Mouse (Mus musculus) layer of hippocampus, adult 9-11 months (tissue): ENCODE results near the gene Scrn3.

ENCODE experiments used
- DNase-seq: peaks from one replicate; pipeline ENCODE4 v3.0.0; 2022

Scrn3 gene

GRCm38 (mm10) chr2:73319218-73319617 lies 6.8 kb downstream of the Scrn3 start:
- DNase-seq, result no peak

- DNase-seq, result no peak
These were observed 10.6 kb downstream of the Scrn3 start for GRCm38 (mm10) chr2:73322991-73323390.

DNA sequence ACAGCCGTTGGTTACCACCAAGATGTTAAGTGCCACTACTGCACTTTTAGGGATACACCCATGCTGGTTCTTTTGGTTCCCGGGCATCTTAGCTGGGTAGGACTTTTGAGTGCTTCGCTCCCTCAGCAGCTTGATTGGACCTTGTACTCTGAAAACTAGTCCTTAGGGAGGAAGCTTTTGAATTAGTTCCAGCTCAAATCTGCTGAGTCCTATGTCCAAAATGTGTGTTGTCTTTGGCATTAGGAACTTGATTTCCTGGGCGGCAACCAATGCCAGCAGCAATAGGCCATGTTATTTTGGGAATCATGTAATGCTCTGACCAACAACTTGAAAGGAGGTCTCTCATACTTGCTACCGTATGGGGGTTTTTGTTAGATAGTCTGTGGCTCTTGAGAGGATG lies 13.5 kb downstream of the Scrn3 start:
- DNase-seq, result no peak

DNA sequence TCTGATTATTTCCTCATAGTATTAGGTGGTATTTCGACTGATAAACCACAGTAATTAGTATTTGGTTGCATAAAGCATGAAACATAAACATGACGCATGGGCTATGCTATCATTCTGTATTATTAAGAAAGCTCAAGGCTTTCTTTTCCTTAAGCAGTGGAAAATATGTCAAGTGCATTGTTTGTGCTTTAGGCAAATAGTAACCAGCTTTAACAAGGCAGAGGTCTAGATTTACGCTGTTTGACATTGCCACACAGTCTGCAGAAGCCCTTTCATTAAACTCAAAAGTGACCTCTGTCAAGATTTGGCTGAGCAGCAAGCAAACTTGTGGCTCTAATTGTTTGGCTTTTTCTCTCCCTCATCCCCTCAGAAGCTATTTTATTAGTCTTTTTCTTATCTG lies 23.5 kb downstream of the Scrn3 start:
- no peak for DNase-seq

GRCm38 (mm10) chr2:73338415-73338814 lies 26.0 kb downstream of the Scrn3 start:
- no peak for DNase-seq

DNA sequence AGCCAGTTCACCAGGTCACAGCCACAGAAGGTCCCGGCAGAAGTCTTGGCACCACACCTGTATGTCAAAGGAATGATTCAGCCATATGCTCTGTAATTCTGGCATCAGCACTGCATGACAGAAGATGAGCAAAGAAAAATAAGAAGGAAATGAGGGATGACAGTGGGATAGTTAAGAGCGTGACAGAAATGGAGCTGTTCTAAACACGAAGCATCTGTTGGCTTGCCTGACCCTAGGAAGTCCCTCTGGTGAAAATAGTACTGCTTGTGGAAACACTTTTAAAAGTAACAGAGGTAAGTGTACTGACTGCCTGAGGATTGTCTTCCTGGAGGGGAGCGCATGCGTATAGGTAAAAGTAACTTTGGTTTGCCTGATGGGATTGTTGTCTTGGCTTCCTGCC lies 31.3 kb downstream of the Scrn3 start:
- DNase-seq, result no peak

- peak; percentile 70 for DNase-seq
These were observed 32.8 kb downstream of the Scrn3 start for GRCm38 (mm10) chr2:73345204-73345603.

- DNase-seq, result peak; percentile 88
These were observed 34.1 kb downstream of the Scrn3 start for GRCm38 (mm10) chr2:73346345-73347086.

GRCm38 (mm10) chr2:73347136-73347535 lies 34.7 kb downstream of the Scrn3 start:
- DNase-seq, result no peak

DNA sequence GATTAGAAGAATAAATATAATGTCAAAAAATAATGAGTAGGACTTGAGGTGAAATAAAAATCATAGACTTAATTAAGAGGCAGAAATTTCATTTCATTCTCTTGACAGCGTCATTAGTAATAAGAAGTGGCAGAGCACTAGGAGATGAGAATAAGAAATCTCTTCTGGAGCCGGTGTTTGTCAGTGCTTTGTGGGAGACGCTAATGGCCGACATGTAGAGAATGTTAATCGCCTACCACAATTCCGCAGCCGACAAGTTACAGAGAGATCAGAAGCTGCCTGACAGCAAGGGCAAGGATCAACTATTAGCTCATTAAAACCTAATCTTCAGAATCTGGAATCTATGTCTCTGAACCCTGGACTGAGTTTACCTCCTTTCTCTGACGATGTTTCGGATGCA lies 35.4 kb downstream of the Scrn3 start:
- no peak for DNase-seq

DNA sequence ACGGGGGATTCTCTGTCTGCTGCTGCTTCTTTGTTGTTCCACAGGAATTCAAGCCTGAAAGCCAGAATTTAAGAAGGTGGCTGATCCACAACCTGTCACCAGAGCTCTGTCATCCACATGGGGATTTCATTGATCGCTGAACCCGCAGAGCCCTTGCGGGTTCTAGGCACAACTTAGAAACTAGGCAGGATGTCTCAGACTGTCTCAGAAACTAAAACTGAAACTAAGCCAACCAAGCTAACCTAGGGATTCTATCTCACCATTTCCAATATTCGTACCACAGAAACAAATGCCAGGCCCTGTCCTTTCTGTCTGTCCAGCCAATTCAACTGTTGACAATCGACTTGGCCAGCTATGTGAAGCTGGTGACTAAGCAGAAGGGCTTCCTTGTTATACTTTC lies 35.8 kb downstream of the Scrn3 start:
- no peak for DNase-seq

GRCm38 (mm10) chr2:73351496-73351895 lies 39.1 kb downstream of the Scrn3 start:
- peak; percentile 65 for DNase-seq

DNA sequence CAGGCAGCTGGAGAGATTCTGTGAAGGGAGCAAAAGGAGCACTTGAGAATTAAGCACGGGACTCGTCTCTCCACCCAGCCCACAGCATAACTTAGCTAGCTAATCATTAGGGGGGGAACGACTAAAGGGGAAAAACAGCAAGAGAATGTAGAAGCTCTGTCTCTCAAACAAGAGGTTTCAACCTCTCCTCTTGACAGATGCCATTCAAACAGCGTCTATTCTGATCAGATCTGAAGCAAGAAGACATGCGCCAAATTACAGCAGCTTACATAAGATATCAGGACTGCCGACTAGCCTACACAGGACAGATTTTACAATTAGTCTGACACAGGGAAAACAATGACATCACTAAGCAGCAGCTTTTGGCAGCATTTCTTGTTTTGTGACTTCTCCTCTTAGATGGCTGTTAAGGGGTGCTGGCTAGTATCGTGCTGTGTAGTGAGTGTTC lies 39.5 kb downstream of the Scrn3 start:
- peak; percentile 77 for DNase-seq

GRCm38 (mm10) chr2:73357004-73357403 lies 44.6 kb downstream of the Scrn3 start:
- no peak for DNase-seq

DNA sequence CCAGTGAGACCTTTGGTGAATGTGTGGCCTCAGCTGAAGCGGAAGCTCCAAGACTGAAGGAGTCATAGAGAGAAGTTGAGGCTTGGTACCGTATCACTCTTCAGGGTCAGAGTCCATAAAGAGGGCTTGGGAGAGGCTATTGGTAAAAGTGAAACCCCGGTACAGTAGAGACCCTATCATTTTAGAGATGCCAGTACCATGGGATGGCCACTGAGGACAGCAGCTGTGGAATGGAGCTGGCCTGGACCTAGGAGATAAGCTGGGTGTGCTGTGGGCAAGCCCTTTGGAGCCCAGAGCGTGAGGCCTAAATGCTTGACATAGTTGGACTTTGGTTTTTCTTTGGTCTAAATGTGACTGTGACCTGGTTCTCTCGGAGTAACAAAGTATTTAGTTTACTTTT lies 47.5 kb downstream of the Scrn3 start:
- DNase-seq, result no peak

GRCm38 (mm10) chr2:73360536-73360935 lies 48.1 kb downstream of the Scrn3 start:
- DNase-seq, result no peak

GRCm38 (mm10) chr2:73363448-73363847 lies 51.0 kb downstream of the Scrn3 start:
- no peak for DNase-seq

DNA sequence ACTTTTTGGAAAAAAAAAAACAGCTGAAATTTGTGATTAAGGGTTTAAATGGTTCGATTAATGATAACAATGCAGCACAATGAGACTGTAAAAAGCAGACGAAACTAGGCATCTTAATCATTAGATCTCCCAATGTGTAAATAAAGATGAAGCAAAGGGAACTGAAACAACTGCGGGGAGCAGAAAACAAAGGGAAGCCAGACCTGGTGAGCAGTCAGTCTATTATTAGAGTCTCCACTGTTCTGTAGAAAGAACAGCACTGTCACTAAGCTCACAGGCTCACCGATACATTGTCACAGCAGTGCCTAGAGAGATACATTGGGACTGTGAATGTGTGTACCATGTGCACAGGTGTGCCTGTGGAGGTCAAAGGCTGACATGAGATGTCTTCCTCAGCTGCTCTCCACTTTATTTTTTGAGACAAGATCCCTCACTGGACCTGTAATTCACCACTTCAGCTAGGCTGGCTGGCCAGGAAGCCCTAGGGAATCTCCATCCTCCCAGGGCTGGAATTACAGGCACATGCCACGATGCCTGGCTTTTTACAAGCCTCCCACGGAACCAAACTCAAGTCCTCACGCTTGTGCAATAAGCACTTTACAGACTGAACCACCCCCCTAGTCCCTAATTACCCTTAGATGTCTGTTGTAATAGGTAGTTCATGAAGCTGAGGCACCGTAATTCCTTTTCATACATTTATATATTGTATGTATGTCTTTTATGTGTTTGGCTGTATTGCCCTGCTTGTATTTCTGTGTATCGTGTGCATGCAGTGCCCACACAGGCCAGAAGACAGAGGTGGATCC lies 59.3 kb downstream of the Scrn3 start:
- DNase-seq, result no peak

DNA sequence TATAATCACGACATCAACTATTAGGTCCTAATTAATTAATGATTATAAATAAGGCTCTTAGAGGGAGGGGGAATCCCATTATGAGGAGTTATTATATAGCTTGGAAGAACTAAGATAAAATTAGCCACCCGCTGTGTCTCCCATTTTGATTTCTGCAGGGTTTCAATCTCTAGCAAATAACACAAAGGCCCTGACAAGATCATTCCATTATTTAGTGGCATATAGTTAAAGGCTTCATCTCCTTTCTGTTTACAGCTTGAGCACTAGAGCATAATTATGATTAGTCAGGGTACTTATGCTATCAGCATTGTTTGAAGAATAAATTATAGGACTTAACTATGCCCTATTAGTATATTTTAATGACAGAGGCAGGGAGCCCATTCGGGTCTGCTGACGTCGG lies 65.9 kb downstream of the Scrn3 start:
- no peak for DNase-seq

- DNase-seq, result no peak
These were observed 67.3 kb downstream of the Scrn3 start for GRCm38 (mm10) chr2:73379656-73380055.

DNA sequence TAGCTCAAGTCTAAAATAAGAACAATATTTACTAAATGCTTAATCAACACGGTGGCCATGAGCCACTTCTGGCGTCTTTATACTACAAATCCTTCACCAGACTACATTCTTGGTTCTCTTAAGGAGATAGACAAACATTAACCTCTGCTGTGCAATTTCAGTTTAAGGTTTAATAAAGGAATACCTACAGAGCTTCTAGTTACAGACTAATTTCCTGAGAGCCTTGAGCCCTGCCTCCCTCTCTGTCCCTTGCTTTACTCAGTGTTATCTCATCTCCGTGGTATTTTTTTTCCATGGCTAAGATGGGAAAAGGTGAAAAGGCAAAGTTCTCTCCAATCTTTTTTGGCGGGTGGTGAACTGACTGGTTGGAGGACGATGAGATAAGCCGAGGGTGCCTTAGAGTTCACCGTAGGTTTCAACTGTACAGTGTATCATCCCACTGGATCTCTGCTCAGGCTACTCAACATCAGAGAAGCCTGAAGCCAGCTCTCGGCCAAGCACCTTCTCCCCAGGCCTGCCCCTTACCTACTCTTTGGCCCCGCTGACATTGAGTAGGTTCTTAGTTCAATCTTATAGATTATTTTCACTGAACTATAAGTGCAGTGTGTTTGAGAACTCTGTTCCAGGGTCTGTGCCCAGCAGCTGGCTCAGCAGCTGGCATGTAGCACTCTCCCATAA lies 68.0 kb downstream of the Scrn3 start:
- DNase-seq, result no peak

DNA sequence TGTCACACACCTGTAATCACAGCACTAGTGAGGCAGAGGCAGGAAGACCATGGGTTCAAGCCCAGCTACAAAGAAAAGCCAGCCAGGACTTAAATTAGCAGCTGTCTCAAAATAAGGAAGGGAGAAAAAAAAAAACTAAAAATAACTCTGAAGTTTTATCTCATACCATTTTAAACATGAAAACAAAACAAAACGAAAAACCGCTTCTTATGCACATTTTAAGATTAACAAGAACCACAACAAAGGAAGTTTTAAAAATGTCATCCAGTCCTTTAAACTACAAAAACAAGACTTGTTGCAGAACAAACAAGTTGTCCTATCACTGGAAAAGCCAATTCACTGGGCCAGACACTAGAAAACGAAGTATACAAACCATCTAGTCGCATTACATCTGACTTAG lies 72.8 kb downstream of the Scrn3 start:
- no peak for DNase-seq

GRCm38 (mm10) chr2:73385641-73386355 lies 73.4 kb downstream of the Scrn3 start:
- no peak for DNase-seq
